8 mouse cellular contexts compared by ENCODE assay signal in the genomic region with DNA sequence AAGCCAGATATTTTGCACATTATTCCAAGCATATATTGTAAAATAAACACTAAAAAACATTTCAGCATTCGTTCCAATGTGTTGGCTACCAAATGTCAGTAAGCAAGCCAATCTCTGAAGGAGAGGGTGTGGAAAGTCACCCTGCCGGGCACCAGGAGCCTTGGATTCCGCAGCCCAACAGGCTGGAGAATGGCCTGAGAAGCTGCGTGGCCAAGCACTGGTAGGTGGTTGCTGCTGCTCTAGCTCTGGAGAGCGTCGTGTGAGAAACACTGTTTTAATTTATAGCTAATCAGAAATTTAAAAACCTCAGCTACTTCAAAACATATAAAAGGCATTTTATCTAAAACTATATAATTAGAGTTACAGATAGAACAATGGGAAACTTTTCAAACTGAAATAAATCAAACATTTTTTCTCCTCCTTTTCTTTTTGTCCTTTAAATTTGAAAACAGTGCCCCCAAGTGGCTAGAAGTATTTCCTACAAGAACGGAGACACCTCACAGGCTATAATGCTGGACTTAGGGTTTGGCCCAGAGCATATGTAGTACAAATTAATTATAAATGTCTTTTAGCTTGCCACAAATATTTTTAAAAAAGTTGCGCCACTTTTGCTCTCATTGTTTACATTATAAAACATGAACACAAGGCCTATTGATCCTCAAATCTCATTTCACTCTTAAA.
DNase-seq lines count a peak whose midpoint lies in the region; ATAC-seq and TF ChIP-seq lines count a peak whose summit lies in the region.

No protein-coding gene starts in this region.

- no peak for TF ChIP-seq CTCF in kidney, adult 2 months (conservative IDR thresholded peaks at IDR 0.05; ENCODE audit: insufficient read depth, insufficient read length, low read depth, low read length)

- H3K36me3 ChIP-seq in kidney, adult 2 months (ENCODE audit: control insufficient read depth, insufficient read depth, low read length) = no peaks in the 10 kb centered on the region
- no peaks in the 10 kb centered on the region for H3K36me3 ChIP-seq in intestine, embryonic 14.5 days (ENCODE audit: control insufficient read depth, insufficient read depth, low read length)
- no peaks in the 10 kb centered on the region for H3K36me3 ChIP-seq in midbrain, embryonic 16.5 days (ENCODE audit: control insufficient read depth, insufficient read depth, low read length)

- WGBS in kidney, adult 2 months = 29% methylated on average over 8 of the region's 8 CpGs
- 21% methylated on average over 8 of the region's 8 CpGs for WGBS in intestine, embryonic 14.5 days
- 21% methylated on average over 8 of the region's 8 CpGs for WGBS in midbrain, embryonic 16.5 days

- H3K27me3 ChIP-seq in kidney, adult 2 months (replicated peaks; ENCODE audit: control insufficient read depth, insufficient read depth, low read length) = no peaks in the 10 kb centered on the region
- H3K27me3 ChIP-seq in intestine, embryonic 14.5 days (replicated peaks; ENCODE audit: control insufficient read depth, insufficient read depth, low read length) = no peaks in the 10 kb centered on the region
- H3K27me3 ChIP-seq in midbrain, embryonic 16.5 days (ENCODE audit: control insufficient read depth, insufficient read depth, low read depth, low read length) = no peaks in the 10 kb centered on the region

- no peak overlapping the region for H3K27ac ChIP-seq in kidney, adult 2 months (ENCODE audit: insufficient read depth, low read depth, low read length)
- H3K27ac ChIP-seq in intestine, embryonic 14.5 days (ENCODE audit: low read depth) = no peak overlapping the region
- no peak overlapping the region for H3K27ac ChIP-seq in midbrain, embryonic 16.5 days (ENCODE audit: low read length)

- no peaks in the 10 kb centered on the region for H3K4me1 ChIP-seq in kidney, adult 2 months (ENCODE audit: control insufficient read depth, insufficient read depth, low read length)
- H3K4me1 ChIP-seq in intestine, embryonic 14.5 days (replicated peaks; ENCODE audit: control insufficient read depth, insufficient read depth, low read length) = no peaks in the 10 kb centered on the region
- H3K4me1 ChIP-seq in midbrain, embryonic 16.5 days (ENCODE audit: control insufficient read depth, insufficient read depth, low read length) = no peaks in the 10 kb centered on the region

- peak; percentile 42 for DNase-seq in kidney, adult 2 months
- DNase-seq in kidney, adult 18-20 months = no peak
- DNase-seq in Muller cell, postnatal 12 days (ENCODE audit: inconsistent ontology term) = peak; percentile 50
- peak; percentile 40 for DNase-seq in embryo, embryonic 11.5 days (ENCODE audit: low read depth, low spot score)
- DNase-seq in intestine, embryonic 14.5 days (ENCODE audit: low spot score) = no peak
- no peak for DNase-seq in gastrocnemius, adult 8-10 months (ENCODE audit: low spot score in 2 of 2)
- DNase-seq in frontal cortex, postnatal 14 days (ENCODE audit: low spot score in 2 of 2) = no peak

- 0 out of 2 replicates have a peak, but pooled peaks have one; percentile 15 for ATAC-seq in intestine, embryonic 14.5 days (replicated peaks; ENCODE audit: low FRiP score, low TSS enrichment, low read depth)
- peak; percentile 73; the same call in 1 of the 2 replicates for ATAC-seq in midbrain, embryonic 16.5 days

- no peak for TF ChIP-seq POLR2A in kidney, adult 2 months (IDR thresholded peaks at IDR 0.05; ENCODE audit: low read depth, low read length)

- H3K9me3 ChIP-seq in intestine, embryonic 14.5 days (ENCODE audit: control insufficient read depth, low read length) = no peaks in the 10 kb centered on the region
- no peaks in the 10 kb centered on the region for H3K9me3 ChIP-seq in midbrain, embryonic 16.5 days (replicated peaks; ENCODE audit: control insufficient read depth, low read length, poor library complexity, severe bottlenecking)

- no peak overlapping the region for H3K9ac ChIP-seq in intestine, embryonic 14.5 days (ENCODE audit: low read length)
- H3K9ac ChIP-seq in midbrain, embryonic 16.5 days (ENCODE audit: low read depth, low read length) = no peak overlapping the region

- H3K4me2 ChIP-seq in intestine, embryonic 14.5 days (ENCODE audit: low read length) = peak overlapping the region; percentile 29; the same call in 1 of the 2 replicates
- no peak overlapping the region for H3K4me2 ChIP-seq in midbrain, embryonic 16.5 days (ENCODE audit: low read length)

- H3K4me3 ChIP-seq in kidney, adult 2 months (ENCODE audit: insufficient read depth, low read depth, low read length) = no peak overlapping the region
- no peak overlapping the region for H3K4me3 ChIP-seq in intestine, embryonic 14.5 days (ENCODE audit: low read depth, low read length)
- no peak overlapping the region for H3K4me3 ChIP-seq in midbrain, embryonic 16.5 days (ENCODE audit: low read depth, low read length)

Comparison
In these comparisons a context has a peak if more than half of its experiments do, and no peak if none do; other contexts are left out.
1. DNase-seq: peak in kidney, adult 2 months (single experiment), Muller cell, postnatal 12 days (single experiment) and embryo, embryonic 11.5 days (single experiment); none in kidney, adult 18-20 months (single experiment), intestine, embryonic 14.5 days (single experiment), gastrocnemius, adult 8-10 months (0 of 2) and frontal cortex, postnatal 14 days (0 of 2).